Mouse (Mus musculus) thymus, postnatal 10 days (tissue): ENCODE results near the gene Rcor2.

Experiments
- DNase-seq, 2 experiments: peaks; one replicate each; pipeline ENCODE4 v3.0.0; 2021; ENCODE audit warnings: low spot score in 2 of 2

Rcor2 gene

DNA sequence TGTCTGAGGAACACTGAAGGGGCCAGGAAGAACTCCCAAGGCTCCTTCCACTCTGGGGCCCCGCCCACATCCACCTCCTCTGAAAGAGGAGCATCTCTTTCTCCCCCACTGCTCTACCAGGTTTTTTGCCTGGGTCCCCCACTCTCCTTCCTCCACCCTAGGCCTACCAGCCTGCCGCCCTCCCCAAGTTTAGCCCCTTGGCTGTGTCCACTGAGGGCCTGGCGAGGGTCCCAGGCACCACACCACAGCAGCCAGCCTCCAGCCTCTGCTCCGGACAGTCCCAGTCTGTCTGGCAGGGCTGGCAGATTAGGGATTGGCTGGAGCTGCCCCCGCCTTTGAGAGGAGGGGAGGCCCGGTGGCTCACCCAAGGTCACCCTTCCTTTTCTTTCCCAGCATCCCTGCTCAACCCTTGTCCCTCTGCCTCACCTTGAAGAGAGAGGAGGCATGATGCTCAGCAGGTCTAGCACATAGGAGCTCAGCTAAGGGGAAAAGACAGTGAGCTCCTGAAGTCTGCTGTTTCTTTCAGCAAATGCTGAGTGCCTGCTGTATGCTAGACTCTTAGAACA is 2.3 kb upstream of the Rcor2 start:
- no peak for DNase-seq

DNA sequence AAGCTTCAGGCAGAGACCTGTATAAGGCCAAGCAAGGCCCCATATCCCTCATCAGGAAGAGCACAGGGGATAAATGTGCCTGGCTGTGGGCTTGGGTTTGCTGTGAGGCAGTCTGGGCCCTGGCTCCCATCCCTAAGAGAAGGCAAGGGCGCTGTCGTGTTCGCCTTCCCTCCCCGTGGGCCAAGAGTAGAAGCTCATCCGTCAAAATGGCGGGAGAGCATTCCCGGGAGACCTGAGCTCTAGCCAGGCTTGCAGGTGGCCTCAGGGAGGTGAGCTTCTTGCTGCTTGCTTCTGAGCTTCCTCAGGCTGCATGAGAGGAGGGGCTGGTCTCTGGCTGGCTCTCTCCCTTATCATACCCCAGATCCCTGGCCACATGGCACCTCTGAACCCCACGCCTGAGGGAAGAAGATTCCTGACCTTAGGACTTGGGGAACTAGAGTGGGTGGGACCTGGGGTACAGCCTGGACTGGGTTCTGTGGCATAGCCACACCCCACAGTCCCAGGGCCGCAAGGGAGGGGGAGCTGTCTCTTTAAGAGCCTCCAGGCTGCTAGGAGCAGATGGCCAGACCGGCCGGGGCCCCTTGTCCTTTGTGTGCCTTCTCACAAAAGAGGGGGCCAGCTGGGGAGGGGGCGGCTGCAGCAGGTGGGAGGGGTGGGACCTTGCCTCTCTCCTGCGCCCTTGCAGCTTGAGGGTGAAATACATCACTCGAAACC is 1.5 kb upstream of the Rcor2 start:
- DNase-seq, result no peak

DNA sequence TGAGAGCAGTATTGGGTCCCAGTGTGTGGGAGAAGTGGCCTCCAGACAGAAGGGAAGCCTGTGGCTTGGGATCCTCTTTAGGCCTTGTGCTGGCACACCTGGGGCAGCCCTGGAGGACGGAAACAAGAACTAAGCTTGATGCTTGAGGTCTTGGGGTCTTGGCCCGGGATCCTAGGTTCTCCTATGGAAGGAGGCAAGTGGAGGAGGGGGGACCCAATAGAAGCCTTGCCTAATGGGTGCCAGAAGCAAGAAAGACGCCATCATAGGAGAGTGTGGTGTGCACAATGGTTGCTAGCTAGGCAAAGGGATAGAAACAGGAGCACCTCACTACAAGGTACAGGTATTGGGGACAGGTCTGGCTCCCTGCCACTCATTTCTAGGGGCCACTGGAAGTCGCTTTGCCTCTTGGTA is 699 bp upstream of the Rcor2 start:
- DNase-seq, result no peak

DNA sequence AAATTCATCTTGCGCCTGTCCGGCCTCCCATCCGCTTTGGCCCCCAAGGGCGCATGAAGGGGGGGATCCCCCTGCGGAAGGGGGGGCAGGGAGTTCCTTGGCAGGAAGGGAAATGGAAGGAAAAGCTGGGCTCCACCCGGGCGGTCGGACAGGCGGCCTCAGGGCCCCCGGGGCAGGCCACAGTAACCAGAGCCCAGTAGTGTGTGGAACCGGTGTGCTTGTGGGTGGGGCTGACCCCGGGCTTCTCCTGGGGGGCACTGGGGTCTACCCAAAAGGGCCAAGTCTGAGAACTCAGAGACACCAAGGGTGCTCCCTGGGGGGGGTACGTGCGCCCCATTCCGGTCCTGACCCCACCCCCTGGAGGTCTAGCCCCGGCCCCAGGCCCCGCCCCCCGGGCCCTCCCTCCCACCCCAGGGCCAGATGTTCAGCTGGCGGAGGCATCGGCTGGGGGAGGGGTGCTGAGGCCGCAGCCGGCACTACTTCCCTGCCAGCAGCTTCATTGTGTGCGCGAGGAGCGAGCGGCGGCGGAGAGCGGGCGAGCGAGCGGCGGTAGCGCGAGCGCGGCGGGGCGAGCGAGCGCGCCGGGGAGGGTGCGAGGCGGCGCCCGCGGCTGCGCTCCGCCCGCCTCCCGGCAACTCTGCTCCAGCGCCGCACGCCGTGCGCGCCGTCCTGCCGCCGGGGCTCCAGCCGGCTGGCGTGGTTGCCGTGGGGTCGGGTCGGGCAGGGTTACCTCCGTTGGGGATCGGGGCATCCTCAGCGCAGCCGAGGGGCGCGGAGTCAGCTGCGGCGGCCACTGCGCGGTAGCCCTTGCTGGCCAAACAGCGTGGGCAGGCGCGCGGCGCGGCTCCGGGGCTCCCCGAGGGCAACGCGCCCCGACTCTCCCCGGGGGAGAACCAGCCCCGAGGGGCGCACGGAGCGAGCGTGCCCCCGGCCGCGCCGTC is 926 bp downstream of the Rcor2 start:
- peak; percentile 89 to 90 for DNase-seq

DNA sequence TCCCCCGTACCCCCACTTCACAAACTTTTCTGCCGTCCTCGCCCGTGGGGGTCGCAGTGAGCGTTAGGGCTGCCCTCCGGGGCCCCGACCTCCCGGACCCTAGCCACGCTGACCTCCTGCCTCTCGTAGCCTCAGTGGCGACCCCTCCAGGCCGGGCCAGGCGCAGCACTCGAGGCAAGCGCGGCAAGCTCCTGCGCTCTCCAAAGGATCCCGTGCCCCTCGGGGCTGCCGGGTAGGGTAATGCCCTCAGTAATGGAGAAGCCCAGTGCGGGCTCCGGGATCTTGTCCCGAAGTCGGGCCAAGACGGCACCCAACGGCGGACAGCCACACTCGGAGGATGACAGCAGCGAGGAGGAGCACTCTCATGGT is 1.6 kb downstream of the Rcor2 start:
- DNase-seq, result peak; percentile 86 to 92

DNA sequence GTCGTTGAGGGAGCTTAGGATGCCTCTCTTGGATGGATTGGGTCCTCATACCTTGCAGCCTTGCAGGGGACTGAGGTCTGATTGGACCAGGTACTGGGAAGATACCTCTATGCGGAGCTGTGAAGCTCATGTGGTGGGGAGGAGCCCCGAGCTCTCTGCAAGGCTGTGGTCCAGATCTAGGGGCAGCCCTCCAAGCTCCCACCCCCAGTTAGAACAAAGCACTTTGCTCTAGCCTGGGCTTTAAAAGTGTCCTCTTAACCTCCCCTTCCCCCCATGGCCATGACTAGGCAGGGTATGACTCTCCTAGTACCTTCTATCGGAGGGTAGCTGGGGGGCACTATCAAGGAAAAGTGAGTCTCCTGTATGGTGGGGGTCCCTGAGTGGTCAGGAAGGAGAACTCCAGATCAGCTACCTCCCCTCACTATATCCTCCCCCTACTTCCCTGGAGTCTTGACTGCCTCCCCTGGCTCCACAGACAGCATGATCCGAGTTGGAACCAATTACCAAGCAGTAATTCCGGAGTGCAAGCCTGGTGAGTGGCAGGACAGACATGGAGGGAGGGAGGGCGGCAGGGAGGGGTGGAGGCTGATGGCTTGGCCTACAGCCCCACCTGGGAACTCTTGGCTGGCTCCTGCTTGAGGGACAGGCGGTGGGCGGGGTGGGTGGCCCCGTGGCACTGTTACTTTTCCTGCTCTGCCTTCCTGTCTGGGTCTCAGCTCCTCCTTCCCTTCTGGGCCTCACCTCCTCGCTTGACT is 2.3 kb downstream of the Rcor2 start:
- no peak for DNase-seq

DNA sequence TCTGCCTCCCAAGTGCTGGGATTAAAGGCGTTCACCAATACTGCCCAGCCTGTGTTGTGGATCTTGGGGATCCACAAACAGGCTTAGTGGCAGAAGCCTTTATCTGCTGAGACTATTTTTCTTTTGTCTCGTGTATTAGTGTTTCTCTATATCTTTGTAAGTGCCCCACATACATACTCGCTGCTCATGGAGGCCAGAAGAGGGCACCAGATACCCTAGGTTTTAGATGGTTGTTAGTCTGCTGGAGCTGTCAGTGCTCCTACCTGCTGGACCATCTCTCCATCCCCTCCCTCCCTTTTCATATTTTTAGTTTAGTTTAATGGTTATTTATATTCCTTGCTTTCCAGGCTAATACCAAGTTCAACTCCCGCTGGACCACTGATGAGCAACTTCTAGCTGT is 6.4 kb downstream of the Rcor2 start:
- DNase-seq, result no peak

DNA sequence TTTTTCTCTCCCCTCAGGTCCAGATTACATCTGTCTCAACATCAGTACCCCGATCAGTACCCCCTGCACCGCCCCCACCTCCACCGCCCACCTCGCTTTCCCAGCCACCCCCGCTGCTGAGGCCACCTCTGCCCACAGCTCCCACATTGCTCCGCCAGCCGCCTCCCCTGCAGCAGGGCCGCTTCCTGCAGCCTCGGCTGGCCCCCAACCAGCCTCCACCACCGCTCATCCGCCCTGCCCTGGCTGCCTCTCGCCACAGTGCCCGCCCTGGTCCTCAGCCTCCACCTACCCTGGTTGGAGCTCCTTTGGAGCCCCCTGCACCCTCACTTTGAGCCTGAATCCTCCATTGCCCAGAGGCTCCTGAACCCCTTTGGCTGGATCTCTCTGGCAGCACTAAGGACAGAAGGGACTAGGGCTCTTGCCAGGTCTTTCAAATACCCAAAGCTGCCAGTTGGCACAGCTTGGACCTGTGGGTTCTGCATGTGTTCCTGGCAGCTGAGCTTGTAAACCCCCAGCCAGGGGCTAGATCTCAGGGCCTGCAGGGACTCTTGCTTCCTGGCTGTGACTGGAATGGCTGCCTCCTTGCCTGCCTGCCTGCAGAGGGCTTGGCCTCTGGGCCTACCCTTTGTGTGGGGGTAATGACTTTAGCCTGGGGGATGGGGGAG is 7.3 kb downstream of the Rcor2 start:
- DNase-seq, result peak in 1 of 2 experiments; percentile 39

DNA sequence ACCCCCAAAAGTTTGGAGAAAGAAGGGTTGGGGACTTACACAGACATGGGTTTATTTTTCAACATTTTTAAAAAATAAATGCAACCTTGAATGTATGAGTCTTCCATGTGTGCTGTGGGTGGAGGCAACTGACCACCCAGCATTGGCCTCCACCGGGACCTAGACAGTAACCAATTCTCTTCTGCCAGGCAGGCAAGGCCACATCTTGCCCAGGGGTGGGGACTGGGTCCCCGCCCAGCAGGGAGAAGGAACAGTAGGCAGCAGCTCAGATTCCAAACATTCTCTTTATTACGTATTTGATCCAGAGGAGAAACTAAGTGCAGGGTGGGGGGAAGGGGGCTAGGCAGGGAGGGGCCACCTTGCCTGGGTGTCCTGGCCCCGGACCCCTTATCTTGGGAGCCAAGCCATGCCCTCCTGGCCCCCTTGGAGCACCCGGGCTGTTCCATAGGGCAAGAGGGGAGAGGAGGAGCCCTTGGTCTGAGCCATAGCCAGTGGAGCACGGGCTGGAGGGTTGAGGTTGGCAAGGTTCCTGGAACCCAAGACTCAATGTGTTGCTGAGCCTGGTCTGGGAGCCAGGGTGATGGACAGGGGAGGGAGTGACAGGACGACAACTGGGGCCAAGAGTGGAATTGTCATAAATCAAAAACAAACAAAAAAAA is 8.1 kb downstream of the Rcor2 start:
- no peak for DNase-seq

DNA sequence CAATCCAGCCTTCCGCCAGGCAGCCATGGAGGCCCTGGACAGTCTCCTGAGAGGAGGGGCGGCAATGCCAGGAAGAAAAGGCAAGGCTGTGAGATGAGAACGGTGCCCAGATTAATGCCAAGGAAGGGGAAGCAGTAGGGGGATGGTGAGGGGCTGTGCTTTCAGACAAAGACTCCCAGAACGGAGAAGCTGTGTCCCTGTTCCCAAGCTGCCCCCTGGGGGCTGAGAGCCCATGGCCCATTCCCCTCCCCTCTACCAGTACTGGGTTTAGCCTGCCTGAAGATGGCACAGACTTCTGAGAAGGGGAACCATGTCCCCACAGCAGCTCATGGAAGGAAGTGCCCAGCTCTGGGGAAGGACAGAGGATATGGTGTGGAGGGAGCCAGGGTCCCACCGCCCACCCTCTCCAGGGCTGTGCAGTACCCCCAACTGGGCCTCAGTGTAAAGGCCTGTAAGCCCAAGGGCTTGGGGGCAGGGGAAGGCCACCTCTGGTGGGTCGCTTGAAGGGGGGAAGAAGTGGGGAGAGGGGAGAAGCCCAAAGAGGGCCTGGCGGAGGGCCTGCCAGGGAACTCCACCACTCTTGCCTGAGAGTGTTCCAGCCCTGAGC is 9.0 kb downstream of the Rcor2 start:
- no peak for DNase-seq

DNA sequence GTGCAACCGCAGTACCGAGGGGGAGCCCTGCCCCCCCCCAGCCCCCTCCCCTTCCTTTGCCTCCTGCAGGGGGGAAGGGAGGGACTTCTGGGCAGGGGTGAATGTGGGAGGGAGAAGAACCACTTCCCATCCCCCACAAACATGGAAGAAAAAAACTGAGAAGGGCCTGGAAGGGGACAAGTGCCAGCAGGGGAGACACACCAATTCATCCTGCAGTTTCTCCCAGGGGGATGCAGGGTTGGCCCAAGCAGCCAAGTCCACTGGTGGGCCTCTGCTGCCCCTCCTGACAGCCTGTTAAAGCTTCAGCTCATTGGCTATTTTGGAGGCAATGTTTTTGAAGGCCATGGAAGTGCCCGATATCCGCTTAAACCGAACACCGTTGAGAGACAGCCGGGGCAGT is 9.7 kb downstream of the Rcor2 start:
- DNase-seq, result no peak

DNA sequence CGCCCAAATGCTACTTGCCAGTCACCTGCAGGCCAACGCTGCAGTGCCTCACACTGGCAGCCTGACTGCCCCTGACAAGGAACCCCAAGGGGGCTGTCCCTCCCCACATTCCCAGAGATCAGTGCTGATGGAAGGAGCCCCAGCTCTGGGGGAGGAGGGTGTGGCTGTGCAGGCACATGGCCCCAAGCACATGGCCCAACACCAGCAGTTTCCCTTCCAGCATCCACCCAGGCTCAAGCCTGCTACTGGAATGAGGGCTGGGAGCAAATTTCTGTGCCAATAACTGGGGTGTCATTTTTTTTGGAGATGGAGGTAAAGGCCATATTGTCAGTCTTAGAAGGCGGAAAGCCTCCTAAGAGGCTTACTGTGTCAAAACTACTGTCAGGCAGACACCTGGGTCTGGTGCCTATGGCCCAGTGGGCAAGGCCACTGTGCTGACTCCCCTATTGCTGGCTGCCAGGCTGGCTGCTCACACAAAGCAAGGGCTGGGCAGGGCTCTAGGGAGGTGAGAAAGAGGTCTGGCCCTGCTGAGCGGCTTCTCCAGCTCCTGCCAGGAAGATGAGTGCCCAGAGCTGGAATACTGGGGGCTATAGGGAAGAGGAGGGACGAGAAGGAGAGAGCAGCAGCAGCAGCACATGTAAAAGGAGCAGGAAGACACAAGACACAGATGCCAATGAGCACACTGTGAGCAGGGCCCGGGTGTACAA is 11.2 kb downstream of the Rcor2 start:
- no peak for DNase-seq

DNA sequence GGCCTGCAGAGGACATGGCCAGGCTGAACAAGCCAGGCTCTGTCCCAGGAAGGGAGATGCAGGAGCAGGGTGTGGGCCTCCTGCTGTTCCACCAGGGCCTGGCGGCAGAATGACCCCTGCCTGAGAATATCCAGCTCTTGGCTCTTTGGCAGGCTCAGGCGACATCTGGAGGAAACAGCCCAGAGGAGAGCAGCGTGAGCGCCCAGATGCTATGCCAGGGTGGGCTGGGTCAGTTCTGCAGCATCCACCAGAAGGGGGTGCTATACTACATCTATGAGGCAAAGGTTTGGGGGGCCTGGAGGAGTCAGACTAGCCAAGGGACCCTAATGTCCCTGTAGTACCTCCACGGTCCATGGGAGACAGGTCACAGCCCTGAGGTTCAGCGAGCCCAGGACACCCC is 12.0 kb downstream of the Rcor2 start:
- peak; percentile 43 to 83 for DNase-seq

DNA sequence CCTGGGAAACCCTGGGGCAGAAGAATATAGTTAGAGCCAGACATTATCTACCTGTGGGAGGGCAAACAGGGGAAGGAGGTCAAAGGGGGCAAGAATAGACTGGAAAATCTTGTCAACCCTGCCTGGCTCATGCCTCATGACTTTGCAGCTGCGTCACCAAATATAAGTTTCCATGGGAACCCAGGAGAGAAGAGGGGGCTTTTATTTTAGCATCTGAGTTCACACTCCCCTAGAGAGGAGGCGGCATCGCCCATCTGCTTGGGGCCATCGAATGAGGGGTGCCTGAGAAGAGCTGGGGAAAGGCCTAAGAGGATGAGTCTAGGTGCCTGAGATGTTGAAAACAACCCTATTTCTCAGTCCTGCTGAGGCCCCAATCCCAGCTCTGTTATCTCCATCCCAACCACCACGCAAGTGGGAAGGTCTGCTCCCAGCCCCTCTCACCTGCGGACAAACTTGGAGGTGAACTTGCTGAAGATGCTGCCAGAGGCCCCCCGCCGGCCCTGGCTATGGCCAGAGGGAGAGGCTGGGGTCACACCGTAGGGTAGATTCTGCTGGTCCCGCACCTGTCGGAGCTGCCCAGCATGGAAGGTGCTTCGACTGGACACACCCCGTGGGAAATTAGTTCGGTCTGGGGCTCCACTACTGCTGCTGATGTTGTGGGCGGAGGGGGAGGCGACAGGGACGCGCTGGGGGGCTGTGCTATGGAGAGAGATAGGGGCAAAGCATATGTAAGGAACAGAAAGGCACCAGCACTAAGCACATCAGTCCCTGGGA is 13.6 kb downstream of the Rcor2 start:
- DNase-seq, result no peak

DNA sequence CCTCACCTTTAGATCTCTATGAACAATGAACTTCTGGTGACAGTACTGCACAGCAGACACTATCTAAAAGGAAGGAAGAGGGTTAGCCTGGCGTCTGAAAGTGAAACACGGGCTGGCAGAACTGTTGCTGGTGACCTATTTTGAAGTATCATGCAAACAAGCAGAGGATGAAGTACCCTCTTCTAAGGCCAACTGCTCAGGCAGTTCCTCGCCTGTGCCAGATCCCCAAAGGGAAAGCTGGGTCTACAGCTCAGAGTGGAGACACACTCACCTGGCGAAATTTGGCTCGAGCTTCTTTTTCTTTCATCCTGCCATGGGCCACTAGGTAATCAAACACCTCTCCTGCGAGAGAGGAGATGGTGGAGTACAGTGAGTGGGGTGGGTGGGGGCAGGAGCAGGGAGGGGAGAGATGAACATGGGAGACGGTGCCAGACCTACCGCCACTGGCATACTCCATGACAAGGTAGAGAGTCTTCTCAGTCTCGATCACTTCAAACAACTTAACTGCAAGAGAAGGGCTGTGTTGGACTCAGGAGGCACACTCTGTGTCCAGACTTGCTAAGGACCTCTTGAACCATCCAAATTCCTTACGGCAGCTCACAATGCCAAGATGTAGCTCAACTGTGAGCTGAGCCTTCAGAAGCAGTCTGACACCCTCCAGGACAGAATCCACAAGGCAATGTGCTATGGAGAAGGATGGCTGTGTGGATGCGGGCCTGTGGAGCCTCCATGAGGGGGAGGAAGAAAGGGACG is 19.6 kb downstream of the Rcor2 start:
- DNase-seq, result no peak

DNA sequence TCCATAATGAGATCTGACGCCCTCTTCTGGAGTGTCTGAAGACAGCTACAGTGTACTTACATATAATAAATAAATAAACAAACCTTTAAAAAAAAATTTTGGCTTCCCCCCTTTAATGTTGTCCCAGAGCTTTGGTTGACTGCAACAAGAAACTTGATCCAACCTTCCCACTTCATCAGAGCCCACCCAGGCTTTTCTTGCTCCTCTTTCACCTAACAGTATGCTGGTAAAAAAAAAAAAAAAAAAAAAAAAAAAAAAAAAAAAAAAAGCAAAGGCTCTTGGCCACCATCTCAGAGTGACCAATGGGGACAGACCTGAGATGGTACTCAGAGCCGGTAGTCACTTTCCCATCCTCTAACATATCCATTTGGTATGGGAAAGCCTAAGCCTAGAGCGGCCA is 21.2 kb downstream of the Rcor2 start:
- DNase-seq, result no peak

DNA sequence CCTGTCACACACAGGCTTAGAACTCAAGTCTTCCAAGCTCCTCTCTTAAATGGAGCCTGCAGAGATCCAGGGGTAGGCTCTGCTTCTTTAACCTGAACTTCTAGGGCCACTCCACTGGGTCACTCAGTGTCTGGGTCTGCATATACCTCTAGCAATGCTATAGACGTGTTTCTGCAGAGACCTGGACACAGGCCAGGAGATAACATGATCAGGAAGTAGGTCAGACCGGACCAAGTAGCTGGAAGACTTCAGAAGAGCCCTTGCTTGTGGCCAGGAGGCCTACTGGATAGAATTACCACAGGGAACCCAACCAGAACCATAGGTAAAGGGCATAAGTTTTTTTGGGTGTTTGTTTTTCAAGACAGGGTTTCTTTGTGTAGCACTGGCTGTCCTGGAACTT is 22.6 kb downstream of the Rcor2 start:
- DNase-seq, result no peak

DNA sequence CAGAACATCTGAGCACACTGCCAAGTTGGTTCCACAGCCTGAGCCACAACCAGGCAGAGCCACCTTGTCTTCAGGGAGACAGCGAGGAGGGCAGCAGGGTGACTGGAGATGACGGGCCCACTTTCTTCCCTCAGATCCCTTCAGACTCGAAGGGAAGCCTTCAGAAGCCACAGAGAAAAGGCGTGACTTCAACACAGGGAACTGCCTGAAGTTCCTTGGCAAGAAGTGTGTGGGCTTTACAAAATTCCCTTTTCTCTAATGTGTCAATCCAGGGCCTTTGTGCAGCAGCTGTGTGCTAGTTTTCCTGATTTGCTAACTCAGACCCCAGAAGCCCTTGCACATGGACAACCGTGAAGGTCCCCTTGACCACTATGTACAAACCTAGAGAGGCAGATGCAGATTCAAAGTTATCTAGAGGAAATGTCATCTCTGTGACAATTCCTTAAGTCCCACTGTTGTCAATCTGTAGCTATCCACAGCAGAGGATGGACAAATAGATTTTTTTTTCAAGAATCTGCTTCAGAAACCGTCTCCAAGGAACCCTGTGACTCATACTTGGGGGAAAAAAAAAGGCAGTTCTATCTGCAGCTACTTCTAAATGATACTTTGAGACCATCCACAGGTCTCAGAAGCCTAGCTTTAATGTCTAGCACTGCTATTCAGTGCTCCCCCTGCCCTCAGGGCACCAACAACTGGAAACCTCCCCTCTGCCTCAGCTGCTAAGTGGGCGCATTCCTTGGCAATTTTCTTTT is 25.0 kb downstream of the Rcor2 start:
- no peak for DNase-seq
